Mouse (Mus musculus): ENCODE data around the gene Sept9.
"Not testable (repeated sequence)": the region's sequence is repeated elsewhere in the genome, so short reads cannot be mapped to it uniquely, and the experiment has no call there.

Gene Sept9

DNA sequence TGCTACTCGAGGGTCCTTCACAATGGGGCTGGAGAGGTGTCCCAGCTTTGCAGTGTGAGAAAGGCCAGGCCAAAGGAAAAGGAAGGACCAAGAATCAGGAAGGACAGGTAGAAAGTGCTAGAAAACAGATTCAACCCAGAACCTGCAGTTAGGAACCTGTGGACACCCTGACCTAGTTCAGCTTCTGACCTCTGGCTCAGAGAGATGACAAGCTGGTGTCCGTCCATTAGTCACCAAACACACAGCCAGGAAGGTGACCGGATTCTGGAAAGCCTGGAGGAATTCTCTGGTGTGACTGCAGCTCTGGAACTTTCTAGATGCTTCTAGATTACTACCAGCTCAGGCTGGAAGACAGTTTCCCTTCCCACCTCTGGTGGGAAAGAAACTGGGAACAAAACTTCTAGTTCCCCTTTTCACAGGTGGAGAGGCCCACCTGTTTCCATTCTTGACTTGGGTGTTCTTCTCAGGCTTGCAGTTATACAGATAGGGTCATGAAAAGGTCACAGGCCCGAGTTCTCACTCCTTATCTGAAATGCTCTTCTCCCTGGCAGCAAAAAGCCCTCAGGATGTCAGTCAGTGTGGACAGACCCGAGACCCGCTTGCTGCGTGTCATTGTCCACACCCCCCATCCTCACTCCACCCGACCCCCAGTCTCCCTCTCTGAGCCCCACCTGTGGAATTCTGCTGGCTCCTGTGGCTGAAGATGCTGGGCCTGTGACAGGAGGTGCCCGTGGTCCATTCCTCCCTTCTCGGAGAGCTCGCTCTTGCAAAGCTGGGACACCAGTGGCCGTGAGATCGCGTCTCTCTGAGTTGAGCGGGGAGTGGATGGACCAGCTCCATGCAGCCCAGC lies 123.5 kb downstream of the Sept9 start:
- no peak for DNase-seq (ENCODE audit: low read depth in 2 of 2, low spot score in 2 of 2)

DNA sequence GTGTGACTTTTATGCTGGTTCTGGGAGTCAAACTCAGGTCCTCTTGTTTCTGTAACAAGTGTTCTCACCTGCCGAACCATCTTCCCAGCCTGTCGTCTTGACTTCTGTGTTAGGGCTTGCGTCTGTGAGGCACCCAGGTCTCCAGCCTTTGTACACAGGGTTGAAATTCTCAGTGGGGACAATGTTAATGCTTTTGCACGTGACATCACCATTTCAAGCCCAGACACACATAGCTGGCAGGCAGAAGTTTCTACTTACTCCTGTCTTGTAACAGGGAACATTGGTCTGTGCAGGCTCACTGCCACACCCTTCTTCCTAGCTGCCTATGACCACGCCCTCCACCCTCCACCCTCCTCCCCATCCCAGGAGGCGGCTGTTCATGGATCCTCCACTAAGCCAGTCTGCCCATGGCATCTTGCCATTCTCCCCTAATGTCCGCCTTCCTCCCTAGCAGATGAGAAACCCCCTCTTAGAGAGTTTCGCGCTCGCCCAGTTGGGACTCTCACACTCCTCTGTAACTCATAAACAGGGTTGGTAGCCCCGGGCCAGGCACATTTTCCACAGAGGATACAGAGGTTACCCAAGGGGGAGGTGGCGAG lies 124.6 kb downstream of the Sept9 start:
- no peak for DNase-seq (ENCODE audit: low read depth in 2 of 2, low spot score in 2 of 2)

DNA sequence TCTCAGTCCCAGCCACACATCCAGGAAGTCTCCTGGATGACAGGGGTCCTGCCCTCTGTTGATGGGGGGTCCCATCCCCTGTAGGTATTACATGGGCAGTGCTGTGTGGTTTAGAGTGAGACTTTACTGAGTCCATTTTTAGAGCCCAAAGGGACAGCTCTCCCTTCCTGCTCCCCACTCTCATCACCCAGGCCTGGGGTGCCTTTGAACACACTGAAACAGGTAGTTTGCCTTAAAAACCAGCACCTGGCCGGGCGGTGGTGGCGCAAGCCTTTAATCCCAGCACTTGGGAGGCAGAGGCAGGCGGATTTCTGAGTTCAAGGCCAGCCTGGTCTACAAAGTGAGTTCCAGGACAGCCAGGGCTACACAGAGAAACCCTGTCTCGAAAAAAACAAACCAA lies 125.3 kb downstream of the Sept9 start:
- DNase-seq (ENCODE audit: low read depth in 2 of 2, low spot score in 2 of 2): not testable (repeated sequence)

DNA sequence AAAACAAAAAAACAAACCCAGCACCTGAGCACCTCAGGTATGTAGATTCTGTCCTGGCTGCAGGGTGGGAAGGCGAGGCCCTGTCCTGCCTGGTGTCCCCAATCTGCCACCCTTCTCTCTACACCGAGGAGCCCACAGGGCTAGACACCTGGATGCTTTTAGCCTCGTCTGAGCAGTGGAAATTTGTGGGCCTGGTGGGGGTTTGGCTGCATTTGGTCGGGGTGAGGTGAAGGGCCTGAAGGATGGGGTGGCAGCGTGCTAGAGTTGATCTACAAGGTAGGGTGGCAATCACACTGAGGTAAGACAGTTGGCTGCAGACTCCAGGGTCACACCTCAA lies 125.6 kb downstream of the Sept9 start:
- no peak for DNase-seq (ENCODE audit: low read depth in 2 of 2, low spot score in 2 of 2)

DNA sequence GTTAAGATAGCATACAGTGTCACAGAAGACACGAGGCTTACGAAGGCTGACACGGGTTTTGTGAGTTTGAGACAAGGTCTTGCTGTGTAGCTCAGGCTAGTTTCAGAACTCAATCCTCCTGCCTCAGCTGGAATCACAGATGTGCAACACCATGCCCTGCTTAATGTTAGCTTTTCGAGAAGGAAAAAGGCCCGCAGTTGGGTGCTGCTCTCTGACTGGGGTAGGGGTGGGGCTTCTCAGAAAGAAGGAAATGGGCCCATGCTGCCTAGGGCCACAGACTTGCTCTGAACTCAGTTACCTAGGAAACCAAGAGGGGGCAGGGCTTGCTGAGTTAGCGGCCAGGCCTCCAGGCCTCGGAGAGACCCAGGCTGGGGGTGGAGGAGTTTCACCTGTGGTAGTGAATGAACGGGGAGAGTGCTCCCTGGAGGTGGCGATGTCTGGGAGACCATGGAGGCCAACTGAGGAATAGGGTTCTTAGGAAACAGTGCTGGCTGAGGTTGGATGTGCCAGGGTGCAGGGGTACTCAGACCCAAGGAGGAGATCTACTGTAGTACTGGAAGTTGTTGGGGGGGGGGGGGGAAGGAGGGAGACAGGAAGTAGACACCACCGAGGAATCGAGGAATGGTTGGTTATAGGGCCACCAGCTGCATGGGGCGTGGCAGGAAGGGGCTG lies 126.1 kb downstream of the Sept9 start:
- peak; percentile 66 to 77 for DNase-seq (ENCODE audit: low read depth in 2 of 2, low spot score in 2 of 2)

DNA sequence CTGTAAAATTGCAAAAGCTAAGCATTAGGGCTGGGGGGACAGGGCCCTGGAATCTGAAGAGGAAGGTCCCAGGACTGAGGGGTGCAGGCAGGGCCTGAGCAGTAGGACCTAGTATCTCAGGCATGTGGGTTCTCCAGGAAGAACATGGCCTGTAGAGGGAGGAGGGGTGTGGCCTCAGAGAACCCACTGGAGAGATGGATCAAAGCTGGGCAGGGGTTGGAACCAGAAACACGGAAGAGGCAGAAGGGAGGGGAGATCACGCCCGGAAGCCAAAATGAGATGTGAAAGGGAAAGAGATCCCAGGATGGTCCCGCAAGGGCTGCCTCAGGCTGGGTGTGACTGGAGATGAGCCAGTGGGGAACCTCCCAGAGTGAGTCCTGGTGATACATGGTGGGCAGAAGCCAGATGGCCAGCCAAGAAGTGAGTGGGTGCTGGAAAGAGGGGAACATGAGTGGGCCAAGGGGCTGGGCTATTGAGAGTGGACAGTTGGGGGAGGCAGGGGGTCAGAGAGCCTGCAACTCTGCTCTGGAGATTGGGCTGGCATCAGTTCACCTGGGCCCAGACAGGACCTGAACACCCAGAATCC lies 126.8 kb downstream of the Sept9 start:
- no peak for DNase-seq (ENCODE audit: low read depth in 2 of 2, low spot score in 2 of 2)

DNA sequence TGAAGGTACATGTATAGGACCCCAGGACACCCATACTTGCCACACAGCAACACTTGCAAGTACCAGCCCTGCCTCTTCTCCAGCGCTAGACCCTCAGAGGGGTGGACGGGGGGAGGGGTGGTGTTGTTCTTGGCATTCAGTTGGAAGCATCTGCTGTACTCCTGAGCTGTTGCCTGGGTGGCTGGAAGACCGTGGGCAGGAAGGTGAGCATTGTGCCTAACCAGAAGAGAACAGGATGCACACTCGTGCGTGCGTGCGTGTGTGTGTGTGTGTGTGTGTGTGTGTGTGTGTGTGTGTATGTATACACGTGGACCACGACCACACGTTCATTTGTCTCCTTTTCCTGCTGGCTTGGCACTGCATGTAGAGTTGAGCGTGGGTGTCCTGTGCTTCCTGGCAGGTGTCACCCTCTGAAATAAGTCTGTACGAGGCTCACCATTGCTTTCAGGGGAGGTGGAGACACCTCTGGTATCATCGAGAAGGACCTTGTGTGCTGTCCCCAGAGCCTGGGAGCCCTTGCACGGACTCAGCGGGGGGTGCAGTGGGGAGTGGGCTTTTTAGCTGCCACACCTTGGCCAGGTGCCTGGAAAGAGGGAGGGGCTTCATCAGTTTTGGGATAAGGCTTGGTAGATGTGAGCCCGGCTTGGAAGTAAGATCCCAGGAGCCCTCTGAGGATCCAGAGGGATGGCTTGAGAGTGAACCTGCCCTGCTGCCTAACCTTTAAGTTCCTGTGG lies 127.6 kb downstream of the Sept9 start:
- DNase-seq (ENCODE audit: low read depth in 2 of 2, low spot score in 2 of 2): peak; percentile 72 to 74

DNA sequence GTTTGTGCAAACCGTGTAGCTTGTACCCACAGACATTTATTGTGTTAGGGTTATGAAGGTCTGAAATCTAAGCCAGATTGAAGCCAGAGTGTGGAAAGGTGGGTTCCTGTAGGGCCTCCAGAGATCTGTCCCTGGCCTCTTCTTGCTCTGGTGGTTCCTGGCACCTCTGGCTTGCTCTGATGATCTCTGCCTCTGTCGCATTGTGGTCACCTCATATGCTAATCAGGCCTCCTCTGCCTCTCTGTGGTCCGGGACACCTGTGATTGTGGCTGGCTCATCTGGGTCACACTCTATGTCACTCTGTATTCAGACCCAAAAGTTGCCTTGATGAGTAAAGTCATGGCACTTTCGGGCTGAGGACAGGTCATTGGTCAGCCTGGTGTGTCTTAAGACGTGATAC lies 128.2 kb downstream of the Sept9 start:
- DNase-seq (ENCODE audit: low read depth in 2 of 2, low spot score in 2 of 2): no peak

DNA sequence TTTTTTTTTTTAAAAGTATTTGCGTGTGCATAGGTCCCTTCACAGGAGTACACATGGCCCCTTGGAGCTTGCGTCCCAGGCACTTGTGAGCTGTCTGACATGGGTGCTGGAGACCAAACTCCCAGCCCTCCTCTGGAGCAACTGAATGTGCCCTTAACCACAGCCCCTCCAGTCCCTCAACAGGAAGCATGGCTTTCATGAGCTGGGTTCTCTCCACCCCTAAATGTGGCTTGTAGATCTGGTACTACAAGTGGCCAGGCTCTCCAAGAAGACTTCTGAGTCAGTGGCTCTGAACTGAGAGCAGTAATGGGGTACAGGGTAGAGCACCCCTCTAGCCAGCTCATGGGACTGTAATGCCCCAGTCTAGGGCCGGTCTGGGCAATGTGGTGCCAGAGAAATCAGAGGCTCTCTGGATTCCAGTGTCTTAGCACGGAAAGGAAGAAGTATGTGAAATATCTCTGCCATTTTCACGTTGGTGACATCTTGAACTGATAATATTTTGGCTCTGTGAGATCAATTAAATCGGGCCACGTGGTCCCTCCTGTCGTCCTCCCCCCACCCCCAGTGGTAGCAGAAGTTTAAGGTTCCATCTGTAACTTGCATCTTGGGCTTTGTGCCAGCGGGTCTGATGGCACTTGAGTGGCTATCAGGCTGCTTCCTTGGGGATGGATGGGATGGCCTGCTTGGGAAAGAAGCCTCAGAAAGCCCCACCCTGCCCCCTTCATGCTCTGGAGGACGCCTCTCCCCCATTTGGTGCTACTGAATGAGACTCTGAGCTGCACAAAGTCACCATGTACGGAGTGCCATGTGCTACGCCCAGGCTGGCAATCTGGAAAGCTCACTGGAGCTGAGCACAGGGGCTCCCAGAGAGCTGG lies 130.9 kb downstream of the Sept9 start:
- DNase-seq (ENCODE audit: low read depth in 2 of 2, low spot score in 2 of 2): no peak

DNA sequence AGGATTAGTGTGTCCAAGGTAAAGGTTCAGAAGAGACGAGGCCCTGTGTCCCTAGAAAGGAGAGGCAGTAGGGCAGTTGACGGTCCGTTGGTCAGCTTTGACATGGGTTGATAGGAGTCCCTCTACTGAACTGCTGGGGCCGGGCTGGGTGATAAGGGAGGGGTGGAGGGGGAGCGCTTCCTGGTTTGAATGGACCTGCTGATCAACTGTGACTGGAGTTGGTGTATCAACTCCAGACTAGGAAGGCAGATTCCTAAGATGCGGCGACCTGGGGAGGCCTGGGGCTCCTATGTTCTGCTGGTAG lies 131.4 kb downstream of the Sept9 start:
- DNase-seq (ENCODE audit: low read depth in 2 of 2, low spot score in 2 of 2): no peak

DNA sequence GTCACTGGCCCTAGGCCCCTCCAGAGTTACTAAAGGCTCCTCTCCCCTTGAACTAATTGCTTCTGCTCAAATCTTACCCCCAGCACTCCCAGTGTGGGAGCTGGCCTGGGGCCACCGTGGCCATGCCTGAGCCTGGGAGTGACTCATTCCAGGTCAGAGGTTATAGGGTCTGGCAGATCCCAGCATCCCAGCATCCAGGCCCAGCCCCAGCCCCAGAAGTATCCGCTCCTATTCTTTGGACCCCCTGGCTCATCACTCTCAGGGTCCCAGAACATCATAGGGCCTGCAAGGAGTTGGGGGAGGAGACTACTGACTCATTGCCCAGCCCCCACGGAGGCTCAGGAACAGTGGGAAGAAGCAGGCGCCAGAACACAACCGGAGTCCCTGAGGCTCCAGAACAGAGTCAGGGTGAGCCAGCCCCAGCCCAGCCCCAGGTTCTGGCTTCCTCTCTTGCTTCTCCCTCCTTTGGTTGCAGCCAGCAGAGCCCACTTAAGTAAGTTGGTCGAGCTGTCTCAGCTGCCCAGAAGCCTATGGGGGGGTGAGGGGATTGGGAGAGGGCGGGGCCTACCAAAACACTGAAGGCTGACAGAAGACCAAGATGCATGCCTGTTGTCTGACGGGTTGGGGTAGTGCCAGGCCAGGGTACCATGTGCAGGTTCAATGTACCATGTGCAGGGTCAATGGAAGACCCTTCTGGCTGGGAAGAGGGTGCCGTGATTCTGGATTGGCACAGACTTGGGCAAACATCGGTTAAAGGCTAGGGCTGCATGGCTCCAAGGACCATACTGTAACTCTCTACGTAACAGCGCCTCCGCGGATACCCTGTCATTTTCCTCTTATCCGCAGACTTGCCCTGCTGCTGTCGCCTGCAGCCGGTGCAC lies 132.1 kb downstream of the Sept9 start:
- DNase-seq (ENCODE audit: low read depth in 2 of 2, low spot score in 2 of 2): no peak

DNA sequence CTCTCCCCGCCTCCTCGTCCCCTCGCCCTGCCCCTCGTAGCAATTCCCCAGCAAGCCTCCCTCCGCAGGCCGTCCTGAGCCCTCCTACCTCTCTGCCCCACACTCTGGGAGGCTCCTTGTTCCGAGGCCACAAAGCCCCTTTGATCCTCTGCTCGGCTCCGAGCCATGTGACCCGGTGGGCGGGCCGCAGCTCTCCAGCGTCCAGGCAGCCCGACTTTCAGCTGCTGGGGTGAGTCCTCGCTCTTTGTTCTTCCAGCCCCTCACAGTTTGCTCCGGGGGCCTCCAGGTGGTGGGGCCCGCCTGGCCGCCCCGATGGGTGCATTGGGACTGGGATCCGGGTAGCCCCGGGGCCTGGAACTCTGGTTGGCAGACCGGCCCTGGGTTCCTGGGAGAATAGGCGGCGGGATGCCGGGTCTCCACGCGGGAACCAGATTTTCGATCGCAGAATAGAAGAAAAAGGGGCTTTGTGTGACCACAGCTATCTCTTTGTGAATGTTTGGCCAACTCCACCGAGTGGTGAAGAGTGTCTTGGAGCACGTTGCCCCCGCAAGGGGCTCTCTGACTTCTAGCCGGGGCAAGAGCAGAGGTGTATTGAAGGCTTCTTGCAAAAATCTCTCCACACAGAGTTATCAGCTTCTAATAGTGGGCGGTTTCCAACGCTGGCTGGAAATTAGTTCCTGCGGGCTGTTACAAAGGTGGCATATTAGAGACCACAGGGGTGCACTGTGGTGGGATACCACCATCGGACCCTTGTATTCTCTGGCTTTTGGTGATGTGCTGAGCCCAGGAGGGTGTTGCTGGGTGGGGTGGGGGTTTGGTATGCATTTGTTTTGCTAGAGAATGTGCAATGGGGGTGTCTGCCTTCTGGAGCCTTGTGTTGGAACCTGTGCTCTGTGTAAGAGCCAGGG lies 133.0 kb downstream of the Sept9 start:
- DNase-seq (ENCODE audit: low read depth in 2 of 2, low spot score in 2 of 2): no peak

DNA sequence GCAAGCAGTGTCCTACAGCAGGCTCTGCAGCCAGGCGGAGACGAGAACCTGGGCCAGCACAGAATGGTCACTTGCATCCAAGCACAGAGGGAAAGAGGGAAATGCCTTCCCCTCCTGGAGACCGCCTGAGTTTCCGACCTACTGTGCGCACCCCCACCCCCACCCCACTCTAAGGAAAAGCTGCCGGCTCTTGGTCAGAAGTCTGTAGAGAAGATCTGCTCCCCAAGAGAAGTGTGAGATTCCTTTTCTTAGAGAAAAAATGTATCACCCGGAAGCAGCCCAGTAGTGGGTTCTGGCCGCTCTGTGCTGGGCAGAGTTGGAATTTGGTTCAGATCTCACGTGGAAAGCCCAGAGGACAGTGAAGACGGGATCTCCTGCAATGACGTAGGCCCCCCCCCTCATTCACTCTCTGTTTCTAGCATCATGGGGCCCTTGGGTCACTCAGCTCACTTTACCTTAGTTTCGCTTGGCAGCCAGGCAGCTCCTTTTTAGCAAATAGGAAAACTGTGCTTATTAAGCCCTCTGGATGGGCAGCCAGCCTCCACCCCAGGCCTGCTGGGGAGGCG lies 133.8 kb downstream of the Sept9 start:
- DNase-seq (ENCODE audit: low read depth in 2 of 2, low spot score in 2 of 2): no peak

DNA sequence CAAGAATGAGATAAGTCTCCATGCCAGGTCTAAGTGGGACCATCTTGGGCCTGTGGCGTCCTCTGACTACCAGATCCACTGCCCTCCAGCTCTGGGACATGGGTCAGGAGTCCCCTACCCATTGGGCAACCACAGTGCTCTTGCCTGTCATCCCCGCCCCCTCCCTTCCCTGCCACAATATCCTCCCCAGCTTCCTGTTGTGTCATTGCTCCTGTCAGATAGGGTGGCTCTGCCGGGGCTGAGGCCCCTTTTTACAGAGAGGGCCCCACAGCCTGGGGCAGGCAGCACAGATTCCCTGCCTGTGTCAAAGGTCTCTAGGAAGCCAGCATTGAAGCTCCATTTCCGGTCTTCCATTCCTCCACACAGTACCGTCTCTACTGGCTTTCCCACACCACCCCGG lies 134.6 kb downstream of the Sept9 start:
- no peak for DNase-seq (ENCODE audit: low read depth in 2 of 2, low spot score in 2 of 2)

DNA sequence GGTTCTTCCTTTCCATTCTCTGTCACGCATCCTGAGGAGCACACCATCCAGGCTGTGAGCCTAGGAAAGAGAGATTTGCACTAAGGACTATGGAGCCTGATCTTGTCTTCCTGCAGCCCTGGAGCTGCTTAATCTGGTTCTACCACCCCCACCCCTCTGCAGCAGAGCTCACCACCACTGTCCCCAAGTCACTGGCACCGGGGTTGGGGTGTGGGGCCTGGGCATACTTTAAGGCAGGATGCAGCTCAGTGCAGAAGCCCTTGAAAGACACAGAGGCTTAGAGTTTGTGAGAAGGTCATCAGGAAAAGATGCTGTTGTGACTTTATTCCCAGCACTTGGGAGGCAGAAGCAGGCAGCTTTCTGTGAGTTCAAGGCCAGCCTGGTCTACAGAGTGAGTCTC lies 135.7 kb downstream of the Sept9 start:
- no peak for DNase-seq (ENCODE audit: low read depth in 2 of 2, low spot score in 2 of 2)

DNA sequence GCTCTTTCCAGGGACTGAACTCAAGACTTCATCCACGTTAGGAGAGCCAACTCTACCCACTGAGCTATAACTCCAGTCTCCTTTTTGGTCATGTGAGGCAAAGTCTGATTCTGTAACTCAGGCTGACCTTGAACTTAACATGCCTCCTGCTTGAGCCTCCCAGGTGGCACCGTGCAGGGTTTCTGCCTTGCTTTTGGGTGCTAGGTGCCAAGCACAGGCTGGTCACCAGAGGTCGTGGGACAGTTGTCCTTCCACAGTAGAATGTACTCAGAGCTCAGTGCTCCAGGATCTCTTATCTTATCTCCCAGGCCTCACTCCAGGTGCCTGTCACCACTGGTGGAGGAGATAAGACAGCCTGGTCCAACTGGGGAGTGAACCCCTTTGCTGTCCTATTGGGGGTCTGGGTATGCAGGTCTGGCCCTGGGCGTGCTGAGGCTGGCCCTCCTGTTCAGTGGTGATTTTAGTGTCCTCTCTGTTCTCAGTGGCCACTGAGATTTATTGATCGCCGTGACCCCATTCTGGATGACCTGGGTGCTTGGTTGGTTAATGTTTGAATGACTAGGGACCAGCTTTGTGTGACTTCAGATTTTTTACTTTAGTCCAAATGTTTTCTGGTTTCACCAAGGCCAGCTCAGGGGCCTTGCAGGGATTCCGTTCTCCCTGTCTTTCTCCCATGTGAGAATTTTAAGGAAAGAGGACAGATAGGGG lies 136.8 kb downstream of the Sept9 start:
- no peak for DNase-seq (ENCODE audit: low read depth in 2 of 2, low spot score in 2 of 2)

DNA sequence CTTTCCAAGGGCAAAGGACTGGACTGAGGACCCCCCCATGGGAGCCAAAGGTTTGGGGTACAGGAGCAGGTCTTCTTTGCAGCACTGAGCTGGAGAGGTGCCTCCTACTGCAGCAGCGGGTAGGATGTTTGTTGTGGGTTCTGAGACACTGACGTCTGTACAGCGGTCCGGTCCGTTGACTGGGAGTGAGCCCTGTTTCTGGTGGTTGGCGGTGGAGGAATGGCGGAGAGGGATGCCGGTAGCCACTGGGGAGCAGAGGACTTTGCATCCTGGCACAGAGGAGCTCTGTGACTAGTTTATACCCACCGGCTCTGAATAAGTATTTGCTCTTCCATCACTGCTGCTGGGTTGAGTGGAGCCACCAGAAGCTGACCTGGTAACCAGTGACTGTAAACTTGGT lies 138.3 kb downstream of the Sept9 start:
- DNase-seq (ENCODE audit: low read depth in 2 of 2, low spot score in 2 of 2): no peak

DNA sequence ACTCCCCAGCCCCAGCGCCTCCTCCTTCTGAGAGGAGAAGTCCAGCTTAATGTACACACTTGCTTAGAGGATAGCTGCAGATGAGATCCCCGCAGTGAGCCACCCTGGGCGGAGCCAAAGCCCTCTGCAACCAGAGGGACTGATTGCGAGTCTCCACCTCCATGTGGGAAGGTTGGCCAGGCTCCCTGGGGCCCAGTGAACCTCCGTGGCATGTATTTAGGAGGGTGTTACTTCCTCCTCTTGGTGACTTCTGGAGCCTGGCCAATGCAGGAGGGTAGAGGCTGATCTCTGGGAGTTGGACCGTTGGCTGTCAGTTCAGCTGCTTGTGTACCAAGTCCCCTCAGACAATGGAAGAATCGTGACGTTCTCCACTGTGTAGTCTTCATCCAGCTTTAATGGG lies 139.0 kb downstream of the Sept9 start:
- DNase-seq (ENCODE audit: low read depth in 2 of 2, low spot score in 2 of 2): no peak
